Mouse (Mus musculus) limb, embryonic 13.5 days (tissue): ENCODE results near the gene Pex10. TPM values are rescaled to one million over a fixed set of nuclear protein-coding genes. Genes with fewer than 3 reads are reported as not detected.
A peak's percentile ranks its signal among the peaks of the same experiment; 100 is the strongest.
"Not testable (repeated sequence)": the region's sequence is repeated elsewhere in the genome, so short reads cannot be mapped to it uniquely, and the experiment has no call there.

ENCODE experiments used
- ATAC-seq: fragments of 200-750 bp; cut with Nextera tagmentation; 2 replicates; pipeline ENCODE4 v1.8.0; 2017; ENCODE audit warnings: low read depth, moderate number of reproducible peaks, moderate TSS enrichment; ENCODE audit not compliant: low FRiP score
- H3K27ac ChIP-seq: fragments of 300-500 bp; sonication (generic); 2 replicates; pipeline ENCODE4 v1.5.1; 2015; ENCODE audit warnings: inconsistent platforms, mild to moderate bottlenecking, moderate library complexity
- H3K27me3 ChIP-seq: fragments of 300-500 bp; sonication (generic); 2 replicates; pipeline ENCODE4 v1.6.1; 2015; ENCODE audit warnings: mild to moderate bottlenecking, inconsistent platforms
- H3K36me3 ChIP-seq: fragments of 300-500 bp; sonication (generic); 2 replicates; pipeline ENCODE4 v1.6.1; 2015; ENCODE audit warnings: inconsistent platforms, mild to moderate bottlenecking, moderate library complexity
- H3K4me1 ChIP-seq: fragments of 300-500 bp; sonication (generic); 2 replicates; pipeline ENCODE4 v1.6.1; 2015; ENCODE audit warnings: inconsistent platforms
- H3K4me2 ChIP-seq: fragments of 300-500 bp; sonication (generic); replicated peaks from 2 replicates; pipeline ENCODE4 v1.6.1; 2015; ENCODE audit warnings: inconsistent platforms, mild to moderate bottlenecking, moderate library complexity
- H3K4me3 ChIP-seq: fragments of 300-500 bp; sonication (generic); 2 replicates; pipeline ENCODE4 v1.5.1; 2015; ENCODE audit warnings: moderate library complexity, mild to moderate bottlenecking, inconsistent platforms
- H3K9ac ChIP-seq: fragments of 300-500 bp; sonication (generic); 2 replicates; pipeline ENCODE4 v1.6.1; 2015; ENCODE audit warnings: mild to moderate bottlenecking, inconsistent platforms
- H3K9me3 ChIP-seq: fragments of 300-500 bp; sonication (generic); 2 replicates; pipeline ENCODE4 v1.6.1; 2016; ENCODE audit warnings: inconsistent platforms
- WGBS: fragments of 180-500 bp; shearing (Covaris S2); methylation state at CpG from one replicate; pipeline ENCODE4 v1.1.7; 2015; 5-methylcytosine and 5-hydroxymethylcytosine counted together
- polyA plus RNA-seq: library from polyadenylated mRNA; unstranded; fragments of >200 nt; fragmentation: Nextera tagmentation; extraction: Ambion mirVana; gene quantifications from 2 replicates; pipeline ENCODE4 v1.2.1, GENCODE M21; 2015

The Pex10 gene
- polyA plus RNA-seq, 1 experiment from 2014 or later, result 22.3 TPM

DNA sequence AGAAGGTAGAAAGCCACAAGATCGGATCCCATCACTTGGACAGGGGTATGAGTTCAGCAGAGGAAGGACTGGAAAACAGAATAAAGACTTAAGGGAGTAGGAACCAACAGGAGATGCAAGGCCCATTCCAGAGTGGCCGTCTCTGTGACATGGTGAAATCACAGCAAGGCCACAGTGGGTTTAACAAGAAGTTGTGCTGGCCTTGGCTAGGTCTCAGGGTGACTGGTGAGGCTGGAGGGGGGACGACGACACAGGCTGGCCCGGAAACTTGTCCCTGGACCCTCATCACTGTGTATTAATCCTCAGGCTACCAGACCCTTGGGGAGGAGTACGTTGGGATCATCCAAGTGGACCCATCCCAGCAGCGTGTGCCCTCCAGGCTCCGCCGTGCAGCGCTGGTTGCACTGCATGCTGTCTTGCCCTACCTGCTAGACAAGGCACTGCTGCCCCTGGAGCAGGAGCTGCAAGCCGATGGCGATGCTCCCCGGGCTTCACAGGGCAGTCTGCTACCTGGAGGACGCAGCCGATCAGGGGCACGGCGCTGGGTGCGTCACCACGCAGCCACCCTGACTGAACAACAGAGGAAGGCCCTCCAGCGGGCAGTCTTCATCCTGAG, 1.6 kb downstream of the Pex10 start:
- H3K36me3 ChIP-seq, result peaks cover 55% of the 10 kb centered on the region
- peak overlapping the region; percentile 25 for H3K9ac ChIP-seq
- H3K27me3 ChIP-seq, result no peaks in the 10 kb centered on the region
- 0 out of 2 replicates have a peak overlapping the region, but pooled peaks have one; percentile 74 for H3K4me3 ChIP-seq
- 94% methylated on average over 20 of the region's 20 CpGs for WGBS
- no peak overlapping the region for H3K27ac ChIP-seq
- peaks cover 21% of the 10 kb centered on the region for H3K4me1 ChIP-seq
- H3K4me2 ChIP-seq, result peak overlapping the region; percentile 87
- no peak for ATAC-seq
- no peaks in the 10 kb centered on the region for H3K9me3 ChIP-seq

DNA sequence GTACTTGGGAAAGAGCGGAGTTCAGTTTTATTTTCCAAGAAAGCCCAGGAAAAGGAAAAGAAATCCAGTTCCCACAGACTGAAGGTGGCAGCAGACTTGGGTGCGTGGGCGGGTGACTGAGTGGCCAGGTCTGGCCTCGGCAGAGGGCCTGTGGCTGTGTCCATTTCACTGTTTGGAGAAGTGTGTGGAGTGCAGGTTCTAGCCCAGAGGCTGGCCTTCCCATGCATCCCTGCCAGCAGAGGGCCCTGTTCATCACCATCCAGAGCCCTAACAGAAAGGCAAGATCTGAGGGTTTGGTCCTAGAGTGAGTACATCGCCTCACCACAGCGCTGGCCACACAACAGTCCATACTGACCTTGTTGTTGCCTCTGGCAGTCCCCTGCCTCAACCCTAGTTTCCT, 2.4 kb downstream of the Pex10 start:
- Histone ChIP-seq H3K27me3 (no peaks in the 10 kb centered on the region), H3K9me3 (no peaks in the 10 kb centered on the region), H3K4me1 (peaks cover 21% of the 10 kb centered on the region), H3K27ac (no peak overlapping the region), H3K4me2 (no peak overlapping the region), H3K36me3 (peaks cover 62% of the 10 kb centered on the region), H3K9ac (no peak overlapping the region), H3K4me3 (no peak overlapping the region)
- ATAC-seq, result no peak
- 80% methylated on average over 6 of the region's 6 CpGs for WGBS

DNA sequence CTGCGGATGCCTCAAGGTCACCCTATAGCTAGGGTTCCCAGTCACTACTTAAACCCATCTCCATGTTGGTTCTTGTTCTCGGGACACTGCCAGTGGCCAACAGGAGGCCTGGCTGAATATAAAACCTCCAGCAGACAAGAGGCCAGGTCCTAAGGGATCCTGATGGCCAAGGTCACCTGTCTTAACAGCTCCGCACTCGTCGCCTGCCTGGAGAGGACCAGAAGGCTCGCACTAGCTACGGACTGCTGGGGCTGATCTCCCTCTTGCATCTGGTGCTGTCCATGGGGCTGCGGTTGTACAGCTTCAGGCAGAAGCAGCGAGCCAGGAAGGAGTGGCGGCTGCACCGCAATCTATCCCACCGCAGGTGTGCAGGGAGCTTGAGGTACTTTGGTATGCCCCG, 3.4 kb downstream of the Pex10 start:
- WGBS, result 94% methylated on average over 13 of the region's 13 CpGs
- Histone ChIP-seq H3K4me1 (peaks cover 21% of the 10 kb centered on the region), H3K4me3 (no peak overlapping the region), H3K4me2 (no peak overlapping the region), H3K9me3 (no peaks in the 10 kb centered on the region), H3K27ac (no peak overlapping the region), H3K9ac (no peak overlapping the region), H3K27me3 (no peaks in the 10 kb centered on the region), H3K36me3 (peaks cover 72% of the 10 kb centered on the region)
- ATAC-seq, result no peak

DNA sequence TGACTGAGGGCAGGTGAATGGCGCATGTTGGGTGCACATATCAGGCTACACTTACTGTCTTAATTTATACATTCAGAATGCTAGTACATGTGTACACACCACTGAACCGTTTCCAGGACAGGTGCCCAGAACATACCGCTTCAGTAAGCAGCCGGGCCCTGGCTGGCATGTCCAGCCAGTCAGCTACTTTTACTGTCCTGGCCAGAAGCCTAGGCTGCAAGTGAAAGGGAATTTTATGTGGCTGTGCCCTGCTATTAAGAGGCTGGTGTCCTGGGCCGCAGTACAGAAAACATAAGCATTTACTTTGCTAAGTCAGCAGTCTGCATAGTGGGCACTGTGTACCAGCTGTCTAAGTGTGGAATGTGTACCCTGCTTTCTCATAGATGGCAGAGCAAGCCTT, 4.1 kb downstream of the Pex10 start:
- 88% methylated on average over 5 of the region's 5 CpGs for WGBS
- H3K27me3 ChIP-seq, result no peaks in the 10 kb centered on the region
- no peak for ATAC-seq
- no peak overlapping the region; the same call in 1 of the 2 replicates for H3K9ac ChIP-seq
- no peak overlapping the region for H3K4me3 ChIP-seq
- H3K9me3 ChIP-seq, result no peaks in the 10 kb centered on the region
- peaks cover 79% of the 10 kb centered on the region for H3K36me3 ChIP-seq
- no peak overlapping the region for H3K4me2 ChIP-seq
- H3K4me1 ChIP-seq, result peaks cover 17% of the 10 kb centered on the region
- no peak overlapping the region for H3K27ac ChIP-seq

DNA sequence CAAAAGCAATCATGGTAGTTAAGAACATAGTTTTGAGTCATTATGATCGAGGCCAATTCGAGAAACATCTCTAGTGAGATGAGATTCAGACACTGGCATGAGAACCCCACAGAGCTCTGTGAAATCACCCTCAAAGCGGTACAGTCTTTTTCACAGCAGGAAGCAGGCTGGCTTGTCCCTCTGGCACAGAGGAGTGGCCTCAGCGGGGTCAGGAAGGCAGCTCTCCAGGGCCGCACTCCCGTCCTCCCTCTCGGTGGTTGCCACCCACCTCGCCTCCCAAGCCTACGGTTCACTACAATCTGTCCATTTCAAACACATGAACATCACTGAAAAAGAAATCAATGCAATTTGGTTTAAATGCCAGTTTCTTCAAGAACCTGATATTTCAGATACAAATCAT, 7.6 kb downstream of the Pex10 start:
- H3K27me3 ChIP-seq, result no peaks in the 10 kb centered on the region
- no peak overlapping the region for H3K27ac ChIP-seq
- ATAC-seq, result no peak
- no peaks in the 10 kb centered on the region for H3K9me3 ChIP-seq
- no peak overlapping the region for H3K9ac ChIP-seq
- H3K36me3 ChIP-seq, result peaks cover 96% of the 10 kb centered on the region
- no peak overlapping the region for H3K4me2 ChIP-seq
- no peaks in the 10 kb centered on the region for H3K4me1 ChIP-seq
- H3K4me3 ChIP-seq, result no peak overlapping the region
- WGBS, result 79% methylated on average over 9 of the region's 9 CpGs

DNA sequence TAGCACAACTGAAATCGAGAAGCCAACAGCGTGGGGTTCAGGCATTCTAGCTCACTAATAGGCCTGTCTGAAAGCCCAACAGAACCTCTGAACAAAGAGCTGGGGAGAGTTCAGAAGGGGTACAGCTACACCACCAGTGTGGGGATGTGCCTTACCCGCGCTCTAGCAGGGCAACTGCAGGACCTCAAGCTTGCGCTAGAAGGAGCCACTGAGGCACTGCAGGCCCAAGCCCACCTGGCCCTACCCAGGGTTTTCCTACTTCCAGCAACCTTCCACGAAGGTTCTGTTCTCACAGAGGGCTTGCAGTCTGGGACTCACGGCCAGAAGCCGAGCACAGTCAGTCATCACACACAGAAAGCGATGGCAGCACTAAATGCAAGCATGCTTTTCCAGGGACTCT, 8.3 kb downstream of the Pex10 start:
- no peak for ATAC-seq
- H3K36me3 ChIP-seq, result peaks cover 96% of the 10 kb centered on the region
- 86% methylated on average over 9 of the region's 9 CpGs for WGBS
- no peak overlapping the region for H3K4me3 ChIP-seq
- no peaks in the 10 kb centered on the region for H3K4me1 ChIP-seq
- H3K9ac ChIP-seq, result no peak overlapping the region
- no peaks in the 10 kb centered on the region for H3K9me3 ChIP-seq
- no peak overlapping the region for H3K4me2 ChIP-seq
- H3K27ac ChIP-seq, result no peak overlapping the region
- no peaks in the 10 kb centered on the region for H3K27me3 ChIP-seq

DNA sequence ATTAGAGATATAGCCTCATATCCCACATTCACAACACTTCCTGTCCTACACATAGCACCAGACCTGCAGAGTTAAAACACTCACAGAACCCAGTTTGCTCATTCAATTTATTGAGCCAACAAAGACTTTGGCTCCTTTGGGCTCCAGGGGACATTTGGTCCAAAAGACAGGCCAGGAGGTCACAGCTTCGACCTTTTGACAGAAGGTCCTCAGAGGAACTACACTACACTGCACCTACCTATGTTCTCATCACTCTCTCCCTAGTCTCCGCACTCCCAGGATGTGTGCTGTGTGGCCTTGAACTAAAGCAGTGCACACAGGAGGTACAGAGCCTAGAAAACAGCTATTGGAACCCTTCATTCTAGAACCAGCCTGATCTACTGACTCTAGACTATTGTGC, 9.0 kb downstream of the Pex10 start:
- Histone ChIP-seq H3K4me1 (no peaks in the 10 kb centered on the region), H3K4me2 (no peak overlapping the region), H3K27me3 (no peaks in the 10 kb centered on the region), H3K9me3 (no peaks in the 10 kb centered on the region), H3K36me3 (peaks cover 96% of the 10 kb centered on the region), H3K9ac (no peak overlapping the region), H3K27ac (no peak overlapping the region), H3K4me3 (no peak overlapping the region)
- no peak for ATAC-seq
- WGBS, result 95% methylated on average over 2 of the region's 2 CpGs

DNA sequence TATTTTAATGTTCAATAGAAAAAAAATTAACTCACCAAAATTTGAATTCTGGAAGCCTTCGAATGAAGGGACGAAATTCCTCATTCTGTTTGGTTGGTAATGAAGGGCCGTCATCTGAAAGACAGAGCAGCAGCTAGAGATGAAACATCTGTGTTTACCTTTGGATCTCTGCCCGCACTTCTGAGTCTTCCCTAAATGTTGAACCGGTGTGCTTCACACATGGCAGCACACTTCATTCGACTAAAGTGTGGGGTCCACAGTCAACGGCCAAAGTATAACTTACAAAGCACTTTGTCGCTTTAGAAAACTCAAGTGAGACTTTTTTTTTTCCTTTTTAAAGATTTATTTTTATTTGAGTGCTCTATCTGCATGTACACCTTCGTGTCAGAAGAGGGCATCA, 9.9 kb downstream of the Pex10 start:
- no peak overlapping the region for H3K4me3 ChIP-seq
- WGBS, result 88% methylated on average over 9 of the region's 9 CpGs
- peaks cover 94% of the 10 kb centered on the region for H3K36me3 ChIP-seq
- H3K9me3 ChIP-seq, result no peaks in the 10 kb centered on the region
- no peaks in the 10 kb centered on the region for H3K27me3 ChIP-seq
- H3K9ac ChIP-seq, result no peak overlapping the region
- H3K4me1 ChIP-seq, result no peaks in the 10 kb centered on the region
- H3K4me2 ChIP-seq, result no peak overlapping the region
- no peak overlapping the region for H3K27ac ChIP-seq
- no peak for ATAC-seq

DNA sequence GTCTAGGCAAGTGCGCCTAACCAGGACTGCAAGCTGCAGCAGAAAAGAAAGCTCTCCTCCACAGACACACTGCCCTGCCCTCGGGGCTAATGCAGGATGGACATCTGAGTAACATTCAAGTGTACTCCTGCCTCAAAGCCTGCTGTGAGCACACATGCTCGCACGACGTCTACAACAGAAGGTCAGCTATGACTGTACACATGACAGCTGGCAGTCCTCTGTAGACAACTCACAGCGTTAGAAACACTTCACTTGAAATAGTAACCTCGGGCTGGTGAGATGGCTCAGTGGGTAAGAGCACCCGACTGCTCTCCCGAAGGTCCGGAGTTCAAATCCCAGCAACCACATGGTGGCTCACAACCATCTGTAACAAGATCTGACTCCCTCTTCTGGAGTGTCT, 12.0 kb downstream of the Pex10 start:
- not testable (repeated sequence) for H3K27ac ChIP-seq, H3K4me2 ChIP-seq, ATAC-seq, H3K4me3 ChIP-seq, H3K9me3 ChIP-seq, H3K9ac ChIP-seq, H3K27me3 ChIP-seq, H3K4me1 ChIP-seq
- H3K36me3 ChIP-seq, result peaks cover 91% of the 10 kb centered on the region
- WGBS, result 88% methylated on average over 10 of the region's 10 CpGs

DNA sequence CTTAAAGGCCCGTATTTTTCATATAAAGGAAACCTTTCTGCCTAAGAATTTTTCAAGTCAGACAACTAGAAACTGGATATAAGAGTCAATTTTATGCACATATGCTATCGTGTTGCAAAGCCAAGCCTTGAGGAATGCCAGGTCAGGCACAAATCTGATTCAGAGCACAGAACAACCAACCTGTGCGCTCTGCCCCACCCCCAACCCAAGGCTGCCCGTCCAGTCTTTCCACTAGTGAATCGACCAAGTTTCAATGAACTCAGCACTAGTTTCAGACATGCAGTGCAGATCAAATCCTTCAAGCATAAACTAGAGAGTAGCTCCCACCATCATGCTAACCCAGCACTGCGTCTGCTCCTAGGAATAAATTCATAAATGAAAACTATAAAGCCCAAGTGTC, 12.8 kb downstream of the Pex10 start:
- H3K27me3 ChIP-seq, result no peaks in the 10 kb centered on the region
- peaks cover 82% of the 10 kb centered on the region for H3K36me3 ChIP-seq
- peaks cover 14% of the 10 kb centered on the region for H3K4me1 ChIP-seq
- H3K9ac ChIP-seq, result no peak overlapping the region
- H3K27ac ChIP-seq, result no peak overlapping the region
- WGBS, result 87% methylated on average over 6 of the region's 6 CpGs
- no peak overlapping the region for H3K4me3 ChIP-seq
- ATAC-seq, result no peak
- H3K4me2 ChIP-seq, result no peak overlapping the region
- H3K9me3 ChIP-seq, result no peaks in the 10 kb centered on the region

DNA sequence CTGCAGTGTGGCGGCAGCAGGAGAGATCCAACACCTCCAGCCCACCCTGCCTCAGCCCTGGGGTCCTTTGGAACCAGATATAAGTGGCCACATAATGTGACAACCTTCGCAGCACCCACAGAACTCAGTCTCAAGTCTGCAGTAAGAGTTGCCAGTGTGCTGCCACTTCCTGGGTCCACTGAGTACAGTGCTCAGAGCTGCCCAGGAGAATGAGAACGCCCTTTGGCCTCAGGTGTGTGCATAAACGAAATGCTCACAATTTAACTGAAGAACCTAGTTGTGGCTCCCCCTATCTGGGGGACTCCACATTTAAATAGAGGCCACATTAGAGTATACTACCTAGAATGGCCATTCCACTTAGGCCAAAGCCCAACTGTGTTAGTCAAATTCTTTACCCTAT, 16.7 kb downstream of the Pex10 start:
- H3K4me3 ChIP-seq, result no peak overlapping the region

DNA sequence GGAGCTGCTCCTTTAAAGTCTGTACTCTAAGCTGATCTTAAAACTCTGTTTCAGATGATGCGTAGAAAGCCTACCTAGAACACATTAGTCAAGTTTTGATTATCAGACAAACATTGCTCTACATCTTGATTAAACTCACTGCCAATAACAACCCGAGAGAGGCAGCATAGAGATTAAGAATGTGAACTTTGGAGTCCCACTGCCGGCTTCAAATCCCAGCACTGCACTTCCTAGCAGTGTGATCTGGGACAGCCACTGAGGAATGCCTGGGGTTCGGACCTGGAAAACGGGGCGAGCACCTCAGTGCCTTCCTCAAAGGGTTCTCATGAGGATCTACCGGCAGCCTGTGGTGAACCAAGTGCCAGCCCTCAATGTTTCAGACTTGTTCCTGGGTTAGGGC, 17.5 kb downstream of the Pex10 start:
- Histone ChIP-seq H3K9me3 (no peaks in the 10 kb centered on the region), H3K4me3 (peak overlapping the region; percentile 96), H3K27me3 (no peaks in the 10 kb centered on the region), H3K9ac (no peak overlapping the region), H3K4me2 (peak overlapping the region; percentile 86), H3K36me3 (peaks cover 45% of the 10 kb centered on the region), H3K4me1 (peaks cover 31% of the 10 kb centered on the region), H3K27ac (no peak overlapping the region)
- 92% methylated on average over 7 of the region's 7 CpGs for WGBS
- ATAC-seq, result no peak

More for the DNA sequence above, 16.7 kb downstream of the Pex10 start:
- Histone ChIP-seq H3K9me3 (no peaks in the 10 kb centered on the region), H3K36me3 (peaks cover 44% of the 10 kb centered on the region), H3K4me2 (no peak overlapping the region), H3K4me1 (peaks cover 31% of the 10 kb centered on the region), H3K27ac (no peak overlapping the region), H3K9ac (0 out of 2 replicates have a peak overlapping the region, but pooled peaks have one; percentile 39), H3K27me3 (no peaks in the 10 kb centered on the region)
- ATAC-seq, result no peak
- 91% methylated on average over 4 of the region's 4 CpGs for whole genome bisulfite sequencing
